Mouse (Mus musculus) large intestine, adult 2 months (tissue): Measurements from ENCODE around the gene Esf1. TPM values are rescaled to one million over a fixed set of nuclear protein-coding genes. Genes with fewer than 3 reads are reported as not detected.
"Not testable (repeated sequence)": the region's sequence is repeated elsewhere in the genome, so short reads cannot be mapped to it uniquely, and the experiment has no call there.

ENCODE experiments used
- DNase-seq: peaks from one replicate; pipeline ENCODE4 v3.0.0-alpha.2; 2012; ENCODE audit warnings: low read depth, low spot score
- WGBS: fragments of 180-500 bp; shearing (Covaris S2); methylation state at CpG from one replicate; pipeline ENCODE4 v1.1.7; 2018; 5-methylcytosine and 5-hydroxymethylcytosine counted together
- polyA plus RNA-seq: library from polyadenylated mRNA; depleted of rRNA; stranded (reverse); fragments of >200 nt; gene quantifications from 2 replicates; pipeline ENCODE4 v1.2.3, GENCODE M21; 2012; rRNA removed

The Esf1 gene
- polyA plus RNA-seq, result 0.68 and 0.80 TPM in 2 replicates

DNA sequence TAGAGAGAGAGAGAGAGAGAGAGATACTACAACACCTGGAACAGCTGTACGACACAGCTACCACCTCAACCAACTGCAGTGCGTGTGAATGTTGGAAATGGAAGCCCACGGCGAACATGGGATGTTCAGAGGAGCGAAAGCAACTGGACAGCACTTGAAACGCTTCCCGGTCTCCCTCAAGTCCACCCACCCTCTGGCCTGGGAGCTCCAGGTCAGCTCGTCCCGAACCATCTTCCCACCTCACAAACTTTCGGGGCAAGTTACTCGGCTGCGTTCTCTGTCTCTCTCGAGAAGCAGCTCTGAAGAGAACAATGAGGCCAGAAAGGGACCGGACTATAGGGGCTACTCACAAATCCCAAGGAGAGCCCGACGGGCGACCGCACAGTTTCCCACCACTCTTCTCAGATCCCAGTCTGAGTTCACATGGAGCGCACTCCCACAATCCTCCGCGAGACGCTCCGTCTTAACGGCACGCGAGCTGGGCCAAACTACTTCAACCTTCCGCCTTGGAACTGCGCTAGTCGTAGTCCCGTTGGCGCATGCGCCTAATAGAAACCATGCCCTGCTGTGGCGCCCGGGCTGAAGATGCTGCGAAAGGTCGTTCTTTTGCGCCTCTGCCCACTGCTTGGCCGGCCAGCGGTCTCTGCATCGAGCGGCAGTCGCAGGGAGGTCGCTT is at the start of gene Esf1, which contains the start of gene Ndufaf5:
Esf1 (minus strand) TSS at position 438 of the 676 bp plus-strand sequence.
Ndufaf5 (plus strand) TSS at position 523 of the 676 bp plus-strand sequence.
- under 1% methylated on average over 43 of the region's 43 CpGs for WGBS

DNA sequence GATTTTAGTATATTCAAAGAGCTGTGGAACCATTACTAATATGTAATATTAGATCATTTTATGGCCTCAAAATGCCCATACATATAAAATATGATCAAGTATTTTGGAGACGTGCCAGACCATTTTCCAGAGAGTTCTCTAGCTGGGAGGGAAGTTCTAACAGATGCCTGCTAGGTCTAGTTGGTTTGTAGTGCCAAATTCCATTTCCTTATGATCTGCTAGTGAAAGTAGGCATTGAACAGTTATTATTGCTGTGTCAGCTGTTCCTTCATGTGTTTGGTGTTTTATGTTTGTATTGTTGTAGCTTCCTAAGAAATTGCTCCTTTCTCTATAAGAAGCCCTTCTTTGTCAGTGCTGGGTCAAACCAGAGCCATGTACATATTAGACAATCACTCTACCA is 45.6 kb upstream of the Esf1 start:
- DNase-seq, result no peak
- 27% methylated on average over 1 of the region's 1 CpGs for WGBS

More for the DNA sequence above, at the start of gene Esf1, which contains the start of gene Ndufaf5:
- DNase-seq, result peak; percentile 91

DNA sequence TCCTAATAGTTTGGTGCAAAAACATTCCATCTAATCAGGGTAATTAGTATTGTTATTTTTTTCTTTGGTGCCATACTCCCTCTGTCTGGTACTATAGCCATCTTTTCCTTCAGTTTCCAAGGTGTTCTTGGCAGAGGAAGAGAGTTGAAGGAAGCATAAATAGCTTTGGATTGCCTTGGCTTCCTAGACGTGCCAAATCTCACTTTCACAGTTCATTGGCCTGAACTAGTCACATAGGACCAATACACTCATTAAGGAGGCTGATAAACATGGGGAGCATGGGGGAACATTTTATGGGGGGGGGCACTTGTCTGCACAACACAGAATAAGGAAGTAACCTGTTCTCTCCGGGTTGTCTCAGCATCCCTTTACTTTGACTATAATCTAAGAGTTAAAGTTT is 45.1 kb upstream of the Esf1 start:
- 20% methylated on average over 2 of the region's 2 CpGs for WGBS

DNA sequence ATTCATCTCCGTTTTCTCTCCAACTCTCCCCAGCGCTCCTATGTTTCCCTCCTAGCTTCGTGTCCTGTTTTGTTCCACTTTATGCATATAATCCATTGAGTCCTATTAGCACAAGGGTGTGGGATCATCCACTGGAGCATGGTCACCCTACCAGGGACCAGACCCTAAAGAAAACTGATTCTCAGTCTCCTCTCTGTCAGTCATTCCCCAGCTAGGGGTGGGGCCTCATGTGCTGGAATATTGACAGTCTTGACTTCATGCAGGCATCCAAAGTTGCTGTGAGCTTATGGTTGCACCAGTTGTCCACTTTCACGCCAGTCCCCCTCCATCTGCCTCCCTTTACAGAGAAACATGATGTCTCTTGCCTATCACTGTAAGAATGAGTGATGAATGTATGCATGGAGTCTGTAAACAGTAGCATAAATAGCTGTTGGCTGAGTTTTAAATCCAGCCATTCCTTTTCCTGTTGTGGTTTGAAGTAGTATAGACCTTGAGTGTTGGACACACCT is 44.2 kb upstream of the Esf1 start:
- no peak for DNase-seq
- WGBS, result 87% methylated on average over 4 of the region's 4 CpGs

More for the DNA sequence above, 45.1 kb upstream of the Esf1 start:
- DNase-seq, result no peak

DNA sequence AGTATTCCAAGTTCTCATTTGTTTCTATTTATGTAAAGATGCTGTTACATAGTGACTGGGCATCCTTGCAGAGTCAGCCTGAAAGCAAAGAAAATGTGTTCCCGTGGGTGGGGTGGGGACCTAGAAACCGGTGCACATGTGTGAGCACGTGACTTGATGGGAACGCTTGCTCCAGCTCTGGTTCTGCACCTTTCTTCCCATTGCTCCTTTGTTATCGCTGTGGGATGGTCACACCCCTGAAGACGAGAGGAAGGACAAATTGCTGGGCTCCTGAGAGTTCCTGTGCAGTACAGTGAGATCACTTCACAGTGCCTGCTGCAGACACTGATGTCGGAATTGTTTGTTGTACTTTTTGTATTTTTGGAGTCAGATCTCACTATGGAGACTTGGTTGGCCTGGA is 33.4 kb upstream of the Esf1 start:
- no peak for DNase-seq
- 96% methylated on average over 7 of the region's 7 CpGs for WGBS

DNA sequence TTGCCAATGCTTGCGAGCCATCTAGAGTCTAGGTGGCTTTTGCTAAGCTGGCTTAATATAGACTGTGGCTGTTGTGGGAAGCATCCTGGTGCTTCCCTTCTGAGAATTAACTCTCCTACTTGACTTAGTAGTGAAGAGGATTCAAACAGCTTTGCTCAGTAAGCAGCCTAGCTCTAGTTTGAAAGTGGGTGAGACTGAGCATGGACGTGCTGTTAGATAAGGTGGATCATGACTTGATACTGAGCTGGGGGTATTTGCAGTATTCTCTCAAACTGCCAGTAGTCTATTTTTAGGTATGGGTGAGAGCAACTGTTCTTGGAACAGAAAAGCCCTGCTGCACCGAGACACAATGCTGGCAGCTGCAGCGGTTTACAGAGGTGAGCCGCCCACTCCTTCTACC is 32.2 kb upstream of the Esf1 start:
- DNase-seq, result no peak
- WGBS, result 83% methylated on average over 5 of the region's 5 CpGs

DNA sequence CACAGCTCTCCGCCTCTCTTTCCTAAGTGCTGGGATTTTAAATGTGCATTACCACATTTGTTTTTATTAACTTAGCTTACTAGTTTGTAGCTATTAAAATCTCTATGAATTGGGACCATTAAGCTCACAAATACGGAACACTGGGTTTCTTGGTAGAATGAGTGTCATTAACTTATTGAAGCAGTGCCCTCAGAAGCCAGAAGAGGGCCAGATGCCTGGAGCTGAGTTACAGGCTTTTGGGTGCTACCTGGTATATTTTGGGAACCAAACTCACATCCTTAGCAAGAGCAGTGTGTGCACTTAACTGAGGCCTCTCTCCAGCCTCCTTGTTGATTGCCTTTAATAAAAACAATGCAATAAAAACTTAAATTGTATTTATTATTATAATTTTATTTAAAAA is 30.3 kb upstream of the Esf1 start:
- 71% methylated on average over 2 of the region's 2 CpGs for WGBS
- DNase-seq, result no peak

DNA sequence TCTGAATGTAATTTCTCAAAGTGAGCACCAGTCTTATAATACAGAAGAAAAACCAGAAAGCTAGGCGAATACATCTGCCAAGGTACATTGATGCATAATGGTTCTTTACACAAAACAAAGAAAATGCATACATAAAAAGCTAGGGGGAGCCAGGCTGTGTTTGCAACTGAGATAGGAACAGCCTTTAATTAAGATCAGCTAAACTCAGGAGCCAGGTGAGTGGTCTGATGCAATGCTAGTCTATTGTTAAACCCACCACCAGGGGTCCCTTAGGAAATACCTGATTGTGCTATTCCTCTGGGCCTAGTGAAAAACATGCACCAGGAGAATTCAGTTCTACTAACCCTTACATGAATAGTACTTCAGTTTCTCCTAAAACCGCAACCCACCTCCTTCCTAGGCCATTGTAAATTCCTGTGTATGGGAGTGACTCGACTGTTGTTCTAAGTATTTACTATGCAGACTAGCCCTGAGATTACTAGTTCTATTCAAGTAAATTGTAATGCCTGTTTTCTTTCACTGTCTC is 15.4 kb upstream of the Esf1 start:
- WGBS, result 93% methylated on average over 3 of the region's 3 CpGs
- DNase-seq, result not testable (repeated sequence)

DNA sequence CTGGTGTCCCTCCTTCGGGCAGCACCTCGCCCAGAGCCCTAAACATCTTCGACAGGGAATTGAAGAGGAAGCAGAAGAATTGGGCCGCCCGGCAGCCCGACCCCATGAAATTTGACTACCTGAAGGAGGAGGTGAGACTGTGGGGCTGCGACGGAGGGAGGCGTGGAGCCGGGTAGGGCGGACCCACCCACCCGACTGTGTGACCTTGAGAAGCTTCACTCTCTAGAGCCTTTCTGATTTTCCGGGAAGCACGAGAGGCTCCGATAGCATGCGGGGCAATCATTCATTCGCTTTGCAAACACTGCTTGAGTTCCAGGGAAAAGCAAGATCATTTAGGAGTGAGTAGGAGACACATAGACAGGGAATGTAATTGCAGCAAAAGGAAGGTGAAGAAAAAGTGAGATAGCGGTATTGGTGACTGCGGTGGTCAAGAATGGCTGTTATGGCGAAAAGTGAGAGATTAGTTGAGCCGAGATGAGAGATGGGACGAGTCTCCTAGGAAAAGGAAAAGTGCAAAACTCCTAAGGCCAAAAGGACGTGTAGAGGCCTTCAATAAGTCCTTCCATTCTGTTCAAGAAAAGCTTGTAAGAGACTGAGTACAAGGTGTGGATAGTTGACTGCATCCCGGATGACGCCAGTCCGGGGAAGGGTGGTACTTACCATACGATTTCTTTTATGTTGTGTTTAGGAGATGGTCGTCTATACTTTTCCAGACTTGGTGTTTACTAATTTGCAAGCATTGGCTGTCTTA is 614 bp upstream of the Esf1 start:
- DNase-seq, result peak; percentile 16
- WGBS, result 4% methylated on average over 28 of the region's 28 CpGs

DNA sequence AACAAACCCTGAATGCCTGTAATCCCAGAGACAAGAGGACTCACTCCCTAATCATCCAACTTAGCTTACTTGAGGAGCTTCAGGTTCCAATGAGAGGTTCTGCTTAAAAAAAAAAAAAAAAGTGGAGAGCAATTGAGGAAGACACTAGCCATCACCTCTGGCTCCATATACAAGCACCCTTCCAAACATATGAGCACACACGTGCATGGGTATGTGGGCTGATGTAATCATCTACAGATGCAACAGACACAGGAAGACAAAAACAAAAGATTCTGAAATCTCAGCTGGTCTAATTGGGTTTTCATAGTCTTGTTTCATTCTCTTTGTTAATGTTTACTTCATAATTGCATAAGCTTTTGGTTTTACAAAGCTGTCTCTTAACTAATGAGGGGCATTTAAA is 1.3 kb downstream of the Esf1 start:
- 58% methylated on average over 1 of the region's 1 CpGs for WGBS
- DNase-seq, result no peak

DNA sequence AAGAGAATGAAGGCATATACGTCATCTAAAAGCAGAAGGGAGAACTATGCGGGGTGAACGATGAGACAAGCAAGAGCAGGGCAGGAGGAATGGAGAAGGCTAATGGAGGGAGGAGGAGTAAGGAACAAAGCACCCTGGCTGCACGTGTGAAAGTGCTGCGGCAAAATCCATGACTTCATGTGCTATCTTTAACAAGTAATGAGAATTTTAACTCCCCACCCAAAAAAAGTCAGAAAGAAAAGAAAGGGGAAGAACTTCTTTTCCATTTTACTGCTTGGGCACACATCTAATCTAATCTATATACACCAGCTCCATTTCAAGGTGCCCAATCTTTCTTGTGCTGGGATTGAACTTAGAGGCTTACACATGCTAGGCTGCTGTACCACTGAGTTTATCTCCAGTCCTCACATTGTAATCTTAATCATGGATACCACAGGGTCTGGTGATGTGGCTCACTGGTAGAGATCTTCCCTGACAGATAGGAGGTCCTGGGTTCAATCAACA is 7.0 kb downstream of the Esf1 start:
- 92% methylated on average over 5 of the region's 5 CpGs for WGBS
- no peak for DNase-seq

DNA sequence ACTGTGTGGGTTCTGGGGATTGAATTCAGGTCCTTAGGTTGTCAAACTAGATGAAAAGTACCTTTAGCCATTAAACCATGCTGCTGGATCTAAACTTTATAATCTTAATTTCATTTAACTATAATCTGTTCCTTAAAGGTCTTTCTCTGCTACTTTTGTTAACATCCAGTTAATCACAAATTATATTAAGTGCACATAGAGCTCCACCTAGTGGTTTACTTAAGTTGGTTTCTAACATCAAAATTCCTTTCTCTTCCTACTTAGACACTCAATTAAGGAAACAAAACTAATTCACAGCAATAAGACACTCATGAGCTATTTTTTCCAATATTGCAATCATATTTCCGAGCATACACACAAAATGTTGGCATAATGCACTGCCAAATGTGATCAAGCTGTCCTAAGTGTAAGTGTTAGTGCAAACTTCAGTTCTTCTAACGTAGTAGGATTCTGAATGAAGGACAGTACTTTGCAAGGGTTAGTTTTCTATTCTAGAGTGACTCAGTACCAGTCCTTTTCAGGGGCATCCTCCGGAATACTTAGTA is 11.1 kb downstream of the Esf1 start:
- WGBS, result 77% methylated on average over 3 of the region's 3 CpGs
- DNase-seq, result peak; percentile 13

DNA sequence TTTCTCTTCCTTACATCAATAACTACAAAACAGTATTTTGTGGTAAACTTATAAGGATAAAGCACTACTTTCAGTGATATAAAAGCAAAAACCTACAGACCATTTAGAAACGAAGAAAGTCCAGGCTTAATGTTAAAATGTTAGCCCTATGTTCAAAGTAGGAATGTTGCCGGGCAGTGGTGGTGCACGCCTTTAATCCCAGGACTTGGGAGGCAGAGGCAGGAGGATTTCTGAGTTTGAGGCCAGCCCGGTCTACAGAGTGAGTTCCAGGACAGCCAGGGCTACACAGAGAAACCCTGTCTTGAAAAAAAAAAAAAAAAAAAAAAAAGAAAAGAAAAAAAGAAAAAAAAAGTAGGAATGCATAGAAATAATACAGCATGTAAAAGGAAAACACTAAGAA is 18.6 kb downstream of the Esf1 start, which contains the start of gene Gm17374:
Gm17374 (plus strand) TSS at position 301 of the 400 bp plus-strand sequence.
- DNase-seq, result not testable (repeated sequence)
- WGBS, result 90% methylated on average over 4 of the region's 4 CpGs

DNA sequence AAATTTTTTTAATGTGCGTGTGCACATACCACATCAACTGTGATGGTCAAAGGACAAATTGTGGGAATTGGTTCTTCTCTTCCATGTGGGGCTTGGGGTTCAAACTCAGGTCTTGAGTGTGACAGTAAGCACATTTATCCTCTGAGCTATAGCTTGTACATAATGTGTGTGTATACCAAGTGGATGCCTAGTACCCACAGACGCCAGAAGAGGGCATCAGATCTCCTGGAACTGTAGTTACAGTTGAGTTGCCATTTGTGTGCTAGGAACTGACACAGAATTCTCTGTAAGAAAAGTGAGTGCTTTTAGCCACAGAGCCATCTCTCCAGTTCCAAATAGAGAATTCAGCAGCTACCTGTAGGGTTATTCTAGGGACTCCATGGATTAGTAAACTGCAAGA is 44.8 kb downstream of the Esf1 start:
- no peak for DNase-seq
- 92% methylated on average over 2 of the region's 2 CpGs for WGBS

DNA sequence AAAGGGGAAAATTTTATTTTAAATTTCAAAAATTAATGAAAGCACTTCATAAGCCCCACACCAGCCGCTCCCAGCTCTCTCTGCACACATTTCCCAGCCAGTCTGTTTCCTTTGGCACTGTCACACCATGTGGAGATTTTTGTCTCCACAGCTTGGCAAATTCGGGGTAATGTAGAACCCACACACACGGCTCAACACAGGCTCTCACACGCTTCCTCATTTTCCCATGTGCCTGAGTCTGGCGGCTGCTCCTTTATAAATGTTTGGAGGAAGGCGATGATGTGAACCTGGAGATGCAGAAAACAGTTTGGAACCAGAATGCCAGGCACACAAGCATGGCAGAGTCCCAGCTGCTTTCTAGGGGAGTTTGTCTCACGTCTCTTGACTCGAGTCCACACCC is 56.5 kb downstream of the Esf1 start:
- 87% methylated on average over 8 of the region's 8 CpGs for WGBS
- DNase-seq, result no peak

DNA sequence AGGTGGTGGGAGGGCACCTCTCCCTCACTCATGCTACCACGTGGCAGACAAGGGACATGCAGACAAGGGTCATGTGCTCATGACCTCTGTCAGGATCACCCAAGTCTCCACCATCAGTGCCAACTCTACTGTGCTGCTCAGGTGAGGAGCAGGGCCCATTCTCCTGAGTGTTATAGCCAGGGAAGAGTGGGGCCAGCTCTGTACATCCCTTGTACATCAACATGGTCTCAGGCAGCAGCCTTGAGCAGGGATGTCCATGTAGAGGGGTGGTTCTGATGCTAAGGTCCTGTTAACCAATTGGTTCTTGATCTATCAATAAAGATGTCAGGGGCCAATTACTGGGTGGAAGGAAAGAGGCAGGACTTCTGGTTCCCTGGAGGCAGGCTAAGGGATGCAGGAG is 61.4 kb downstream of the Esf1 start:
- WGBS, result 22% methylated on average over 1 of the region's 1 CpGs
- DNase-seq, result no peak

DNA sequence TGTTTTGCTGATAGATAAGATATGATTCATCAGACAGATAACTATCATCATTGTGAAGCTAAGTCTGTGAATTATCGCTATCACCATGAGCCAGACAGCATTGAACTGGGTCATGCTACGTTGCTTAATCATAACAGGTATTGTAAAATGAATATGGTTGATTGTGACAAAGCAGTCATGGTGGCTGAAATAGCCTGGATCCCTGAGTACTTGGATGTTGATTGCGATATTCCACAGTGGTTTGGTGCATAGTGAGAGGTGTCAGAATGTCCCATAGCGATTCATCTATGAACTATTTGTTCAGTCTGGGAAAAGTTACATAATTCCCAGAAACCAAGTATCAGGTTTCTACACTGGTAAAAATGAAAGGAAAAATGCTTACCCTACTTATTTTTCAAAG is 62.7 kb downstream of the Esf1 start:
- 81% methylated on average over 4 of the region's 4 CpGs for WGBS
- DNase-seq, result no peak

DNA sequence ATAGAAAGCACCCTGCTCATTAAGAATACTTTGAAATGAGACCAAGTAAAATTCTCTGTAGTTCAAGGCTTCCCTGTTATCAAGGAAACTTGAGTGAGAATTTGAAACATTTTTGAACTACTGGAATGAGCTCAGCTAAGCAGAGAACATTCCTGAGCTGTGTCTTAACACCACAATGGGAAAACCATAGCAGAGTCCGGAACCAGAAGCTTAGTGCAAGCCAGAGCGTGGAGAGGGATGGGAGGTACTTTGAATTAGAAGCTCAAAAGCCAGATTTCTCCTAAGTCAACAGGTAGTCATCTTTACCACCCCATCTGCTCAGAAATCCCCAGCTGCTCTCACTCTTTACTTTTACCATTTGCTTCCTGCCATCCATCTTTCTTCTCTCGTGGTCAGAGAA is 65.4 kb downstream of the Esf1 start:
- 65% methylated on average over 3 of the region's 3 CpGs for WGBS

DNA sequence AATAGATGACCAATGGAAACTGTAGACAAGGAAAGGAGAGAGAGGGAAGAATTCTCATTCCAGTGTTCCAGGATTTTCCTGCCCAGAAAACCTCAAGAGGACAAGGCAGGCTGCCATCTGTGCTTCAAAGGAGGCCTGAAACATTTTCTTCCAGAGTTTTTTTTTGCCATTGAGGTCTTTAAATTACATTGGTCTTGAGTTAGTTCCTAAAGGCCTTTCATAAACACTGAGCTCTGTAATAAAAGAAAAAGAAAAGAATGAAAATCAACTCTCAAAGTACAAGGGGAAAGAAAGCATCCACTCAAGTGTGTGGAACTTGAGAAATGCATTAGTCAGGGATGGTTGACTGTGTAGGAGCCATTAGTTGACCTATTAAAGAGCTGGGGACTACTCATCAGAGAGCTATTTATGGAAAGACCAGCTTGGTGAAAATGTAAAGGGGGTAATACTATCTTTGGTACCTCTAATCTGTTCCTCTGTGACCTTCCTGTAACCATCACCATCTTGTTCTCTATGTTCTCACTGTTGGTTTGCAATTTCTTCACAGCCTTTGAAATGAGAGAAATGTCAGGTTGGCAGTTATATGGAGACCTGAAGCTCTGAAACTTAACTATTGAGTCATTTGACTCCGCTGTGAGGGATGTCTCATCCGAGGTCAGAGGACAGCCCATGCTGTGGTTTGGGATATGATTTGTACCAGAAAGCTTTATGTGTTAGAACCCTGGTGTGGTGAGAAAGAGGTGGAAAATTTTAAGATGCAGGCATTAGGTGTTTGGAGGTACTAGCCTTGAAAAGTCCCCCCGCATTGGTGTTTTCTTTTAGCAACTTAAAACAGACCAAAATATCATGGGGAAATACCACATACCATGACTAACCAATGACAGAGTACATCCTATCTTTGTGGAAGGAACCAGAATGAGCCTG is 69.6 kb downstream of the Esf1 start:
- WGBS, result 84% methylated on average over 3 of the region's 3 CpGs
- no peak for DNase-seq

More for the DNA sequence above, 65.4 kb downstream of the Esf1 start:
- DNase-seq, result no peak
